Mouse (Mus musculus) G1E-ER4 (cell line): ENCODE data around the gene Tomm40. TPM values are rescaled to one million over a fixed set of nuclear protein-coding genes. Genes with fewer than 3 reads are reported as not detected.

Source experiments
- GATA1 ChIP-seq: IDR thresholded peaks from one replicate; pipeline ENCODE4 v1.8.0; 2012; ENCODE audit warnings: low read length, inconsistent platforms
- polyA plus RNA-seq: library from polyadenylated mRNA; stranded (reverse); fragments of >175 nt; gene quantifications from 2 replicates; pipeline ENCODE4 v1.2.3, GENCODE M21; 2012

The Tomm40 gene
- polyA plus RNA-seq, 1 experiment, result 694 TPM

DNA sequence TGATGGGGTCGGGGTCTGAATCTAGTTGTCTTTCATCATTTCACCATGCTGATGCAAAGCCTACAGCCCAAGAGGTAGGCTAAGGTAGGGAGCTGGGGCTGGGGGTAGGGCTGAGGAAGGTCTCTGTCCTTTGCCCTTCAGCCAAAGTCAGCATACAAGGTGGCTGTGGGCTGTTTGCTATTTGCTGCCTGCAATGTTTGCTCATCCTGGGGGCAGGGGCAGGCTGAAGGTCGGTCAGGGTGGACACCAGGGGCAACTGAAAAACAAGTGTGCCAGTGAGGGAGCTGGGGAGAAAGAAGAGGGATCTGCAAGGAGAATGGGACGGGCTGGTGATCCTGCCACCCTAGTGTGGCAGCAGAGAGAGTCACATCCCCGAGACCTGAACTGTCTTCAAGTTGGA, 29.9 kb downstream of the Tomm40 start:
- TF ChIP-seq GATA1, result no peak

DNA sequence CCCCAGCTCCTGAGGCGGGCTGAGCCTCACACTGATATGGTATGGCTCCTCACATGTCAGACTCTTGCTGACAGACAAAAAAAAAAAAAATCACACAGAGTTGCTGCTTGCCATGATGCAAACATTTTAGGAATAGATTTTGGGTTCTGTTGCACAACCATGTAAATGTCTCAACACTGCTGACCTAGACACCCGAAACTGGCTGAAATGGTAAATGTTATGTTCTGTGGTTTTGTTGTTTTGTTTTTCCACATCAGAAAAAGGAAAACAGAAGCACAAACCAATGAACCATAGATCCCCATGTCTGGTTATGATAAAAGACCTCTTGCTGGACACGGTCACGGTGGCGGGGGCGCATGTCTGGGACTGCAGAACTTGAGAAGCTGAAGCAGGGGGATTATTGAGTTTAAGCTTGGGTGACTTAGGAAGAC, 31.5 kb downstream of the Tomm40 start:
- TF ChIP-seq GATA1, result no peak

- no peak for TF ChIP-seq GATA1
These were observed 32.3 kb downstream of the Tomm40 start for GRCm38 (mm10) chr7:19682979-19683378.

GRCm38 (mm10) chr7:19681202-19681694, 34.0 kb downstream of the Tomm40 start, which contains the start of the genes Gm44805 and Apoc4:
TSS of gene Gm44805 (minus strand) at chr7:19681423.
TSS of gene Apoc4 (minus strand) at chr7:19681479.
- TF ChIP-seq GATA1, result no peak

GRCm38 (mm10) chr7:19680702-19681101, 34.5 kb downstream of the Tomm40 start:
- no peak for TF ChIP-seq GATA1

- no peak for TF ChIP-seq GATA1
These were observed 36.3 kb downstream of the Tomm40 start for GRCm38 (mm10) chr7:19678901-19679300.

DNA sequence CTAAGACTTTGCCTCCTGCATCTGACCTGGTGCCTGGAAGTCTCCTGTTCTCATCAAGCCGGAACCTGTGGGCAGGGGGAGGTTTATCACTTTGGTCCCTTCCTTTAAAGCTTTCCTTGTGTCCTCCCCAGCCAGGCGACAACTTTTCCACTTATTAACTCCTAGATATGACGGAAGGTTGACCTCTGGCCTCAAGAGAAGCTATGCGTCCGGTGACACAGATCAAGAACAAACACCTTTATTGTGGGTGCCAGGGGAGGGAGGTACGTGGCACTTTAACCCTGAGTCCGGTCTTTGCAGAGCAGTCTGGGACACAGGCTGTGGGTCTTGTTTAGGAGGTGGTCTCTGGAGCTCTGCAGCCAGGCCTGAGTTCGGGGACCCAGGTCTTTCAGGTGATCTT, 37.4 kb downstream of the Tomm40 start, which contains the start of gene Apoc2:
Gene Apoc2, minus strand, starts transcription at position 70 of the 400 bp plus-strand sequence.
- no peak for TF ChIP-seq GATA1

DNA sequence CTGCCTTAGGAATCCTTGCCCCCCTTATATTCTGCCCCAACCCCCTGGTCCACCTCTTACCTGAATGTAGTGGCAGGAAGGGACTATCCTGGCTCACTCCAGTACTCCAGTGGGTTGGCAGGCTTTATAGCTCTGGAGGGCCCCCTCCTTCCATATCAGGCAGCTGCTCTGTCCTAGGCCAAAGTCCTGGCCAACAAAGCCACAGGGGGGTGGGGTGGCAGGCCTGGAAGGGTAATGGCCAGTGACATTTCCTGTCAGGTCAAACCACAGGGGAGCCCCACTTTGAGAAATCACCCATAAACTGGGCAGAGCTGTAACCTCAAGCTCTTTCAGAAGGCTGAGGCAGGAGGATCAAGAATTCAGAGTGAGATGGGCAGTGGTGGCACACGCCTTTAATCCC, 38.6 kb downstream of the Tomm40 start:
- no peak for TF ChIP-seq GATA1

- no peak for TF ChIP-seq GATA1
These were observed 39.4 kb downstream of the Tomm40 start for GRCm38 (mm10) chr7:19675824-19676223.

- TF ChIP-seq GATA1, result no peak
These were observed 42.0 kb downstream of the Tomm40 start for GRCm38 (mm10) chr7:19673083-19673699.

- TF ChIP-seq GATA1, result no peak
These were observed 43.7 kb downstream of the Tomm40 start for GRCm38 (mm10) chr7:19671511-19671910.

GRCm38 (mm10) chr7:19668947-19669721, 46.1 kb downstream of the Tomm40 start:
- TF ChIP-seq GATA1, result no peak

DNA sequence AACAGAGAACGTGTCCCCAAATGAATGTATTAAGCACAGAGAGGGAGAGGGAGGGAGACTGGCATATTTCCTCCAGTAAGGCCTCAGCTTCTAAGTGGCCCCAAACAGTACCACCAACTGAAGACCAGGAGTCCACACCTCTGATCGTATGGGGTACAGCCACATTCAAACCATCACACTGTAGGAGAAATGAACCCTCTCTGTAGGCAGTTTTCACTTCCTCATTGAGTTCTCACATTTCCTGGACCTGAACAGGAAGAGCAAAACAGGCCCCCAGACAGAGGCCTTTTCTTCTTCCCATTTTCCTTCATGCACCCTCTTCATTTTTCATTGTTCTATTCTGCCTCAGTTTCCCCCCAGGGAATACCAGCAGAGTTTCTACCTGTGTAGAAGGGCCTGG, 47.8 kb downstream of the Tomm40 start:
- no peak for TF ChIP-seq GATA1

DNA sequence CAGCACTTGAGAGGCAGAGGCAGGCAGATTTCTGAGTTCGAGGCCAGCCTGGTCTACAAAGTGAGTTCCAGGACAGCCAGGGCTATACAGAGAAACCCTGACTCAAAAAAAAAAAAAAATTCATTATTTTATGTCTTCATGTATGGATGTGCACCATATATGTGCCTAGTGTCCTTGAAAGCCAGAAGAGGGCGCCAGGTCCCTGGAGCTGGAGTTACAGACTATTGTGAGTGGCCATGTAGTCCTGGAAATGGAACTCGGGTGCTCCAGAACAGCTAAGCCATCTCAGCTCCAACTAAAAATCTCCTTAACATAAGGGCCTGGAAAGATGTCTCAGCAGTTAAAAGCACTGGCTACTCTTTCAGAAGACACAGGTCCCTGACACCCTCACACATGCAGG, 48.5 kb downstream of the Tomm40 start:
- TF ChIP-seq GATA1, result no peak

GRCm38 (mm10) chr7:19664955-19665841, 50.0 kb downstream of the Tomm40 start, which contains the start of gene Clptm1:
TSS of gene Clptm1 (minus strand) at chr7:19665033.
- no peak for TF ChIP-seq GATA1

DNA sequence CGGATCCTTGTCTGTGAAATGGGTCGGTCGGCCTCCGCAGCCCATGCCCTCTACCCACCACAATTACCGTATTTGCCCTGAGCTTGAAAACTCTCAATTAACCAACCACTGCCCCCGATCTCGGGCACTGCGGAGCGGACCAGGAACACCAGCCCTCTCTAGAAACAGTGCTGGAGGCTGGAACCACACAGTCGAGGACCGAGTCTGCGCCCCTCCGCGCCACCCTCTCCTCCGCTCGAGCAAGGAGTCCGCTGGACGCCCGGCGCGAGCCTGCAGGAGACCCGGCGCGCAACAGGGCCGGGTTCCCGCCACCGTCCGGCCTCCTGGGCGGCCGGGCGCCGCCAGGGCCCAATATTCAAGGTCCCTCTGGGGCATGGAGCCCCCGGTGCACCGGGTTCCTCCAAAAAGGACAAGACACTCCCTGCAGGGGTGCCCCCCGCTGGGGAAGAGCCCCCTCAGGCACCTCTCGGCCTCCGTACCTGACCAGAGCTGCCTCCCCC, 50.7 kb downstream of the Tomm40 start:
- no peak for TF ChIP-seq GATA1
